Mouse (Mus musculus): Measurements from ENCODE around the gene Flg2. TPM values are rescaled to one million over a fixed set of nuclear protein-coding genes. Genes with fewer than 3 reads are reported as not detected.

Flg2 gene
- not detected in 2 replicates for polyA plus RNA-seq (2015; fragmentation: Nextera tagmentation; extraction: Ambion mirVana)

- no peaks in the 10 kb centered on the region for H3K36me3 ChIP-seq (replicated peaks)
- no peak for ATAC-seq (replicated peaks)
- H3K4me1 ChIP-seq: no peaks in the 10 kb centered on the region
- WGBS: 75% methylated on average over 3 of the region's 3 CpGs
- no peak within 1 kb of the TSS for H3K9ac ChIP-seq
- H3K4me2 ChIP-seq: no peak within 1 kb of the TSS
- no peaks in the 10 kb centered on the region for H3K27me3 ChIP-seq (replicated peaks)
- H3K4me3 ChIP-seq: no peak within 1 kb of the TSS
- H3K9me3 ChIP-seq: no peaks in the 10 kb centered on the region
- H3K27ac ChIP-seq: no peak within 1 kb of the TSS
Observed at GRCm38 (mm10) chr3:93196978-93197377, at the start of gene Flg2. Gene Flg2 (plus strand): TSS chr3:93197278.

GRCm38 (mm10) chr3:93162502-93162901 is 34.6 kb upstream of the Flg2 start:
- no peak for ATAC-seq (replicated peaks)

GRCm38 (mm10) chr3:93162996-93163592 is 34.0 kb upstream of the Flg2 start:
- H3K27me3 ChIP-seq (replicated peaks): no peaks in the 10 kb centered on the region
- no peak for ATAC-seq (replicated peaks)
- no peak overlapping the region for H3K27ac ChIP-seq
- no peaks in the 10 kb centered on the region for H3K4me1 ChIP-seq
- H3K9ac ChIP-seq: no peak overlapping the region
- no peaks in the 10 kb centered on the region for H3K9me3 ChIP-seq
- H3K4me2 ChIP-seq: no peak overlapping the region
- 70% methylated on average over 1 of the region's 1 CpGs for WGBS
- no peak overlapping the region for H3K4me3 ChIP-seq
- H3K36me3 ChIP-seq (replicated peaks): no peaks in the 10 kb centered on the region

More at GRCm38 (mm10) chr3:93162502-93162901, 34.6 kb upstream of the Flg2 start:
- Histone ChIP-seq H3K36me3 (replicated peaks) (no peaks in the 10 kb centered on the region), H3K4me3 (no peak overlapping the region), H3K4me1 (no peaks in the 10 kb centered on the region), H3K4me2 (no peak overlapping the region), H3K9ac (no peak overlapping the region), H3K9me3 (no peaks in the 10 kb centered on the region), H3K27ac (no peak overlapping the region), H3K27me3 (replicated peaks) (no peaks in the 10 kb centered on the region)
- WGBS: 86% methylated on average over 6 of the region's 6 CpGs

GRCm38 (mm10) chr3:93180856-93181255 is 16.2 kb upstream of the Flg2 start:
- Histone ChIP-seq H3K4me3 (no peak overlapping the region), H3K36me3 (replicated peaks) (no peaks in the 10 kb centered on the region), H3K27me3 (replicated peaks) (no peaks in the 10 kb centered on the region), H3K9ac (no peak overlapping the region), H3K4me1 (no peaks in the 10 kb centered on the region), H3K4me2 (no peak overlapping the region), H3K27ac (no peak overlapping the region), H3K9me3 (no peaks in the 10 kb centered on the region)
- 96% methylated on average over 4 of the region's 4 CpGs for WGBS
- ATAC-seq (replicated peaks): no peak

GRCm38 (mm10) chr3:93201955-93202354 is 4.9 kb downstream of the Flg2 start:
- H3K4me1 ChIP-seq: no peaks in the 10 kb centered on the region
- no peaks in the 10 kb centered on the region for H3K36me3 ChIP-seq (replicated peaks)
- H3K27me3 ChIP-seq (replicated peaks): no peaks in the 10 kb centered on the region
- H3K27ac ChIP-seq: no peak overlapping the region
- H3K9me3 ChIP-seq: no peaks in the 10 kb centered on the region
- 86% methylated on average over 2 of the region's 2 CpGs for WGBS
- H3K4me2 ChIP-seq: no peak overlapping the region
- no peak for ATAC-seq (replicated peaks)
- no peak overlapping the region for H3K9ac ChIP-seq
- H3K4me3 ChIP-seq: no peak overlapping the region

- Histone ChIP-seq H3K9ac (no peak overlapping the region), H3K27ac (no peak overlapping the region), H3K27me3 (replicated peaks) (no peaks in the 10 kb centered on the region), H3K4me1 (no peaks in the 10 kb centered on the region), H3K4me3 (no peak overlapping the region), H3K4me2 (no peak overlapping the region), H3K9me3 (no peaks in the 10 kb centered on the region), H3K36me3 (replicated peaks) (no peaks in the 10 kb centered on the region)
- no peak for ATAC-seq (replicated peaks)
- WGBS: 97% methylated on average over 4 of the region's 4 CpGs
Observed at GRCm38 (mm10) chr3:93202499-93202898, 5.4 kb downstream of the Flg2 start.

Other genes starting within 250 kb of the Flg2 start
- not detected in 2 replicates for gene Lce3d, start 239.9 kb upstream of the Flg2 start, polyA plus RNA-seq (2015; fragmentation: Nextera tagmentation; extraction: Ambion mirVana)
- not detected in 2 replicates for gene Lce3e, start 230.2 kb upstream of the Flg2 start, polyA plus RNA-seq (2015; fragmentation: Nextera tagmentation; extraction: Ambion mirVana)
- gene Lce3f, start 205.1 kb upstream of the Flg2 start, polyA plus RNA-seq (2015; fragmentation: Nextera tagmentation; extraction: Ambion mirVana): not detected in 2 replicates
- gene Crct1, start 181.6 kb upstream of the Flg2 start, polyA plus RNA-seq (2015; fragmentation: Nextera tagmentation; extraction: Ambion mirVana): 1.3 and 1.6 TPM in 2 replicates
- not detected in 2 replicates for gene Lce1m, start 178.2 kb upstream of the Flg2 start, polyA plus RNA-seq (2015; fragmentation: Nextera tagmentation; extraction: Ambion mirVana)
- gene Gm4858, start 128.5 kb upstream of the Flg2 start, polyA plus RNA-seq (2015; fragmentation: Nextera tagmentation; extraction: Ambion mirVana): not detected in 2 replicates
- not detected in 2 replicates for gene Crnn, start 52.5 kb upstream of the Flg2 start, polyA plus RNA-seq (2015; fragmentation: Nextera tagmentation; extraction: Ambion mirVana)
- not detected in 2 replicates for gene Flg, start 76.2 kb downstream of the Flg2 start, polyA plus RNA-seq (2015; fragmentation: Nextera tagmentation; extraction: Ambion mirVana)
- gene Hrnr, start 122.5 kb downstream of the Flg2 start, polyA plus RNA-seq (2015; fragmentation: Nextera tagmentation; extraction: Ambion mirVana): not detected in 2 replicates
- gene Rptn, start 196.4 kb downstream of the Flg2 start, polyA plus RNA-seq (2015; fragmentation: Nextera tagmentation; extraction: Ambion mirVana): not detected in 2 replicates
- 0.82 and 1.2 TPM in 2 replicates for gene Tchh, start 245.1 kb downstream of the Flg2 start, polyA plus RNA-seq (2015; fragmentation: Nextera tagmentation; extraction: Ambion mirVana)

Measured in midbrain, embryonic 15.5 days (tissue).